Mouse (Mus musculus): Measurements from ENCODE around the gene Oit1.

The Oit1 gene

GRCm38 (mm10) chr14:8335947-8336346 lies 42.6 kb downstream of the Oit1 start:
- DNase-seq (ENCODE audit: low spot score): no peak

- DNase-seq (ENCODE audit: low spot score): no peak
Measured at GRCm38 (mm10) chr14:8334511-8334910, 44.0 kb downstream of the Oit1 start.

GRCm38 (mm10) chr14:8332314-8333252 lies 46.0 kb downstream of the Oit1 start:
- DNase-seq (ENCODE audit: low spot score): no peak

- no peak for DNase-seq (ENCODE audit: low spot score)
Measured at GRCm38 (mm10) chr14:8331307-8331905, 47.1 kb downstream of the Oit1 start.

- no peak for DNase-seq (ENCODE audit: low spot score)
Measured at GRCm38 (mm10) chr14:8330390-8330789, 48.2 kb downstream of the Oit1 start.

GRCm38 (mm10) chr14:8329552-8329951 lies 49.0 kb downstream of the Oit1 start:
- DNase-seq (ENCODE audit: low spot score): no peak

- no peak for DNase-seq (ENCODE audit: low spot score)
Measured at GRCm38 (mm10) chr14:8327371-8327770, 51.2 kb downstream of the Oit1 start.

GRCm38 (mm10) chr14:8326961-8327360 lies 51.6 kb downstream of the Oit1 start:
- DNase-seq (ENCODE audit: low spot score): no peak

GRCm38 (mm10) chr14:8325746-8326145 lies 52.8 kb downstream of the Oit1 start:
- DNase-seq (ENCODE audit: low spot score): no peak

- DNase-seq (ENCODE audit: low spot score): no peak
Measured at GRCm38 (mm10) chr14:8320528-8320927, 58.0 kb downstream of the Oit1 start.

GRCm38 (mm10) chr14:8317194-8318097 lies 61.1 kb downstream of the Oit1 start, which contains the start of gene Fam107a:
Fam107a (minus strand) TSS chr14:8318023.
- DNase-seq (ENCODE audit: low spot score): no peak

- no peak for DNase-seq (ENCODE audit: low spot score)
Measured at GRCm38 (mm10) chr14:8316366-8317193, 62.0 kb downstream of the Oit1 start.

- DNase-seq (ENCODE audit: low spot score): no peak
Measured at GRCm38 (mm10) chr14:8315169-8315568, 63.4 kb downstream of the Oit1 start.

- no peak for DNase-seq (ENCODE audit: low spot score)
Measured at GRCm38 (mm10) chr14:8314536-8314935, 64.0 kb downstream of the Oit1 start.

- no peak for DNase-seq (ENCODE audit: low spot score)
Measured at GRCm38 (mm10) chr14:8313877-8314276, 64.7 kb downstream of the Oit1 start.

GRCm38 (mm10) chr14:8309621-8310141 lies 68.9 kb downstream of the Oit1 start:
- no peak for DNase-seq (ENCODE audit: low spot score)

- DNase-seq (ENCODE audit: low spot score): no peak
Measured at GRCm38 (mm10) chr14:8308650-8309049, 69.9 kb downstream of the Oit1 start.

- DNase-seq (ENCODE audit: low spot score): no peak
Measured at GRCm38 (mm10) chr14:8306884-8307283, 71.7 kb downstream of the Oit1 start.

- no peak for DNase-seq (ENCODE audit: low spot score)
Measured at GRCm38 (mm10) chr14:8305014-8305413, 73.5 kb downstream of the Oit1 start.

GRCm38 (mm10) chr14:8304082-8304481 lies 74.5 kb downstream of the Oit1 start:
- no peak for DNase-seq (ENCODE audit: low spot score)

GRCm38 (mm10) chr14:8302687-8303086 lies 75.9 kb downstream of the Oit1 start:
- no peak for DNase-seq (ENCODE audit: low spot score)

All from urinary bladder, postnatal 14 days (tissue).